Mouse (Mus musculus) intestine, embryonic 14.5 days (tissue): ENCODE results near the gene Olfr1513. TPM values are rescaled to one million over a fixed set of nuclear protein-coding genes. Genes with fewer than 3 reads are reported as not detected.

ENCODE experiments used
- ATAC-seq: fragments of 200-750 bp; cut with Nextera tagmentation; replicated peaks from 2 replicates; pipeline ENCODE4 v1.8.0; 2017; ENCODE audit warnings: low read depth, moderate number of reproducible peaks, moderate TSS enrichment, moderate library complexity; ENCODE audit not compliant: low FRiP score, low TSS enrichment
- DNase-seq: peaks from one replicate; pipeline ENCODE4 v3.0.0-alpha.2; 2018; ENCODE audit warnings: low spot score
- H3K27ac ChIP-seq: fragments of 300-500 bp; sonication (generic); 2 replicates; pipeline ENCODE4 v1.5.1; 2014; ENCODE audit warnings: low read depth, mild to moderate bottlenecking, control low read depth
- H3K27me3 ChIP-seq: fragments of 300-500 bp; sonication (generic); replicated peaks from 2 replicates; pipeline ENCODE4 v1.6.1; 2014; ENCODE audit warnings: low read length, control low read depth; ENCODE audit not compliant: control insufficient read depth, insufficient read depth
- H3K36me3 ChIP-seq: fragments of 300-500 bp; sonication (generic); 2 replicates; pipeline ENCODE4 v1.6.1; 2014; ENCODE audit warnings: low read length, control low read depth; ENCODE audit not compliant: control insufficient read depth, insufficient read depth
- H3K4me1 ChIP-seq: fragments of 300-500 bp; sonication (generic); replicated peaks from 2 replicates; pipeline ENCODE4 v1.6.1; 2014; ENCODE audit warnings: low read length, control low read depth, mixed read lengths; ENCODE audit not compliant: control insufficient read depth, insufficient read depth
- H3K4me2 ChIP-seq: fragments of 300-500 bp; sonication (generic); 2 replicates; pipeline ENCODE4 v1.6.1; 2014; ENCODE audit warnings: low read length
- H3K4me3 ChIP-seq: fragments of 300-500 bp; sonication (generic); 2 replicates; pipeline ENCODE4 v1.5.1; 2014; ENCODE audit warnings: low read depth, low read length, control low read depth, mixed read lengths
- H3K9ac ChIP-seq: fragments of 300-500 bp; sonication (generic); 2 replicates; pipeline ENCODE4 v1.6.1; 2014; ENCODE audit warnings: mild to moderate bottlenecking, low read length
- H3K9me3 ChIP-seq: fragments of 300-500 bp; sonication (generic); 2 replicates; pipeline ENCODE4 v1.6.1; 2016; ENCODE audit warnings: low read length, control low read depth; ENCODE audit not compliant: control insufficient read depth
- WGBS: fragments of 180-500 bp; shearing (Covaris S2); extraction: QIAGEN DNeasy Blood & Tissue Kit; methylation state at CpG from one replicate; pipeline ENCODE4 v1.1.7; 2014; 5-methylcytosine and 5-hydroxymethylcytosine counted together
- polyA plus RNA-seq: library from polyadenylated mRNA; unstranded; fragments of >200 nt; fragmentation: Nextera tagmentation; extraction: Ambion mirVana; gene quantifications from 2 replicates; pipeline ENCODE4 v1.2.1, GENCODE M21; 2014

The Olfr1513 gene
- polyA plus RNA-seq, 1 experiment from 2014 or later = not detected

DNA sequence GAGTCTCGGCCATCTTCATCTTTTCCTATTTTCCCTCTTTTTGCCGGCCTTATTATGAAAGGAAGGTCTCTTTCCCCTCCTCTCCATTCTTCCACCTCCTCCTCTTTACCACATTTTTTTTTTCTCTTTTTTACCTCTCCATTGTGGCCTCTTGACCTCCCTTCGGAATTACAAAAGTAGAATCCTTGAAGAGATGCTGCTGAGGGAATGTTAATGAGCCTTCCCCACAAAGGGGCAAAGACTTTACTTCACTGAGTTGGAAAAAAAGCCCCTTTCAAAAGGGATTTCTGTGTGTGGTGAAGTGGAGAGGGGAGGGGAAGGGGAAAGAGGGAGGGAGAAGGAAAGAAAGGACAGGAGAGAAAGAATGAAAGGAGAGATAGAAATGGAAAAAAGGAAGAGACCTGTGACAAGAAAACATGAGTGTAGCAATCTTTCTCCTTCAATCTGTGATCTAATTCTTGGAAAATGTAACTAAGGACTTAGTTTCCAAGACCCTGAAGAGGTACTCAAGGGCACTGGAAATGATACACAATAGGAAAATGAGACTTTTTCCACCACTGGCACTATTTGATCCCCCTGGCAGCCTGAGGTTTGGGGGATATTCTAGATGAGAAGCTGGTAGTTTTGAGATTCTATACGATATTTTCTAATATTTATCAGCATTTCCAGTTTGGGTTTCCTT lies 25.0 kb downstream of the Olfr1513 start:
- peaks cover 41% of the 10 kb centered on the region for H3K27me3 ChIP-seq
- H3K4me3 ChIP-seq = no peak overlapping the region
- no peak overlapping the region for H3K4me2 ChIP-seq
- H3K9me3 ChIP-seq = no peaks in the 10 kb centered on the region
- 36% methylated on average over 4 of the region's 4 CpGs for WGBS
- H3K27ac ChIP-seq = no peak overlapping the region
- H3K4me1 ChIP-seq = no peaks in the 10 kb centered on the region
- H3K9ac ChIP-seq = no peak overlapping the region
- ATAC-seq (no peak), DNase-seq (no peak)
- no peaks in the 10 kb centered on the region for H3K36me3 ChIP-seq

DNA sequence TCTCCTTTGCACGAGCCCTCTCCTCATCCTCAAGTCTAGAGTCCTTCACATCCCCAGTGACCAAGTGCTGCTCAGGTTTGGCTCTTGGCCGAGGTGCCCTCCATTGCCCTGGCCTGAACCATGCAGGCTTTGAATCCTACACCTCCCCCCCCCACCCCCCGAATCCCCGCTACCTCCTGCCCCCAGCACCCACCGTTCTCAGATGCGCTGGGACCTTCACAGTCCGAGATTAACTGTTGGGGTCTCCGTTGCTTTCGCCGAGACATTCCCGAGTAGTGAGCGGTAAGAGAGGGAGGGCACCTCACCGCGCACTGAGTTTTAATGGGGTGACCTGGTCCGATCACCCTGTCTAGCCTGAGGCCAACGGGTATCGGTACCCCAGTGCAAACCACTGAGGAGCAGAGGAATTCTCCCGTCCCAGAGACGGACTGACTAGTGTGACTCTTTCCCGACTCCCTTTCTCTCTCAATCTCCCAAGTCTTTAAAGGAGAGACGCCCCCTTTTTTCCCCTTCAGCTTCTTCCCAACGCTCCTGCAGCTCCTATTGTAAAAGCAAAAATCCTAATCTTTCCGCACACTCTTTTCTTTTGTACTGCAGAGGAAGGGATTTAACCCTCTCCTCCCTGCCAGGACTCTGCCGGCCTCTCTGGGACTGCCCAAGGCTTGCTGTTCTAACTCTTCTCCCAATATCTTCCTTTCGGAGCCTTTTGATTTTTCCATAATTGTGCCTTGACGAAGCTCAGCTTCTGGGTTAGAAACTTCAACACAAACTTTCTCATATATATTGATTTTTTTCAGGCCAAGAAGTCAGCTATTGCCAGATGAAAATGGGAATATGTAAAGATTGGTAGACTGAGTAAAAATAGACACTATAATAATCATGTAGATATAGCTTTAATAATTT lies 28.0 kb downstream of the Olfr1513 start, which contains the start of gene Sall2:
TSS of gene Sall2 (minus strand) at position 853 of the 903 bp plus-strand sequence.
- no peaks in the 10 kb centered on the region for H3K36me3 ChIP-seq
- H3K4me1 ChIP-seq = no peaks in the 10 kb centered on the region
- DNase-seq (peak; percentile 66), ATAC-seq (no peak)
- H3K27me3 ChIP-seq = peaks cover 47% of the 10 kb centered on the region
- H3K9ac ChIP-seq = no peak within 1 kb of the TSS; the same call in 1 of the 2 replicates
- peak within 1 kb of the TSS; percentile 60 for H3K4me2 ChIP-seq
- H3K4me3 ChIP-seq = peak within 1 kb of the TSS; percentile 31
- under 1% methylated on average over 26 of the region's 26 CpGs for WGBS
- H3K27ac ChIP-seq = no peak within 1 kb of the TSS
- H3K9me3 ChIP-seq = no peaks in the 10 kb centered on the region

DNA sequence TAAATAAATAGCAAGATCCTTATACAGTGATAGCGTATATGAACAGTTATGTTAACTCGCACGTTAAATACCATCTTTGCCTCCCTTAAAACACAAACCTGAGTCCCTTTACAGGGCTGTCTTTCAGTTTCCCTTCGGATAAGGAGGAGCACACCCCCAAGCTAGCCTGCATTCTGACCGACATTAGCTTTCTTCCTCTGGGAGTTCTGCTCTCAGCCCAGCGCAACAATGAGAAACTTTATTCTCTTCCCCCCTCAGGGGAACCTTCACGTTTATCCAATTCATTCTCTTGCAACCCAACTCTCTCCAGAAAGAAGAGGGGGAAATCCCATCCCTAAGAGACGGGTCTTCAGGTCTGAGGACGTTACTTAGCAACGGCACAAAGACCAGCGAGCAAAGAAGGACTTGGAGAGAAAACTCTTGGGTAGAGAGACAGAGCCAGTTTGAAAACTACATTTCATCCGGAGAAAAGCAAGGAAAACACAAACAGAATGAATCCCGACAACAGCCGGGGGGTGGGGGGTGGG lies 28.8 kb downstream of the Olfr1513 start:
- no peaks in the 10 kb centered on the region for H3K9me3 ChIP-seq
- 2% methylated on average over 14 of the region's 14 CpGs for WGBS
- no peaks in the 10 kb centered on the region for H3K4me1 ChIP-seq
- peaks cover 47% of the 10 kb centered on the region for H3K27me3 ChIP-seq
- no peaks in the 10 kb centered on the region for H3K36me3 ChIP-seq
- peak overlapping the region; percentile 60 for H3K4me2 ChIP-seq
- H3K4me3 ChIP-seq = peak overlapping the region; percentile 31
- H3K9ac ChIP-seq = no peak overlapping the region; the same call in 1 of the 2 replicates
- no peak for DNase-seq
- no peak for ATAC-seq
- H3K27ac ChIP-seq = no peak overlapping the region

DNA sequence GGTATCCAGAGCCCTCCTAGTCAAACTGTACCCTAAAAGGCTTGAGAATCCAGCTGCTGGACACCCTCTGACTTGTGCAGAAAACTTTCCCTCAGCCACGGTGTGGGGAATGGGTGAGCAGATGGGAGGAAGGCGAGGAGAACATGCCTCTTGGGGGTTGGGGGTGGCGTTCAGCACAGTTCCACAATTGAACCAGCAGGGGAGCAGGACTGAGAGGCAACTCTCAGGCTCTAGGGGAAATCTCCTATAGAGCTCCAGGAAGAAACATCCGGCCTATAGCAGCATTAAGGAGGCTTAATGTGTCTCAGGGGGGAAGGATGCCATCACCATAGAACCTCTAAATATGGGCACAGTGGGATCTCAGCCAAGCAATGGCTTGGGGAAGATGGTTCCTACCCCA lies 30.3 kb downstream of the Olfr1513 start:
- 14% methylated on average over 4 of the region's 4 CpGs for WGBS
- H3K27me3 ChIP-seq = peaks cover 39% of the 10 kb centered on the region
- H3K9me3 ChIP-seq = no peaks in the 10 kb centered on the region
- ATAC-seq = no peak
- H3K36me3 ChIP-seq = no peaks in the 10 kb centered on the region
- H3K4me1 ChIP-seq = no peaks in the 10 kb centered on the region
- H3K4me2 ChIP-seq = no peak overlapping the region
- H3K4me3 ChIP-seq = no peak overlapping the region
- no peak overlapping the region for H3K9ac ChIP-seq
- no peak overlapping the region for H3K27ac ChIP-seq
- no peak for DNase-seq

DNA sequence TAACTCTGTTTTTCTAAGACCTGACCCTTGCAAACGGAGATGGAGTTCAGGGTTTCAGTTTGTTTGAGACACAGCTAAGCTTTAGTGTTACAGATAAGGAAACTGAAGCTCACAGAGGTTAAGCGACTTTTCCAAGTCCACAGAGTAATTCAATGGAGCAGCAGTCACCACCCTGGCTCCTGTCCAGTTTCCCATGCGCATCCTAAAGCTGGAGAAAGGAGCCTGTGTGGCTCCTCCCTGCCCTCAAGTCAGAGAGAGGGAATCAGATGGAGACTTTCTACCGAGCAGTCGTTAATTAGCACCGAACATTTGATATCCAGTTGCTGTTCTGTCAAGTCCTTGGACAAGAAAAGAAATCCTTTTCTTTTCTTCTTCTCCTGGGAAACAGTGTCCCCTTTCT lies 36.8 kb downstream of the Olfr1513 start:
- DNase-seq = no peak
- 60% methylated on average over 6 of the region's 6 CpGs for WGBS

DNA sequence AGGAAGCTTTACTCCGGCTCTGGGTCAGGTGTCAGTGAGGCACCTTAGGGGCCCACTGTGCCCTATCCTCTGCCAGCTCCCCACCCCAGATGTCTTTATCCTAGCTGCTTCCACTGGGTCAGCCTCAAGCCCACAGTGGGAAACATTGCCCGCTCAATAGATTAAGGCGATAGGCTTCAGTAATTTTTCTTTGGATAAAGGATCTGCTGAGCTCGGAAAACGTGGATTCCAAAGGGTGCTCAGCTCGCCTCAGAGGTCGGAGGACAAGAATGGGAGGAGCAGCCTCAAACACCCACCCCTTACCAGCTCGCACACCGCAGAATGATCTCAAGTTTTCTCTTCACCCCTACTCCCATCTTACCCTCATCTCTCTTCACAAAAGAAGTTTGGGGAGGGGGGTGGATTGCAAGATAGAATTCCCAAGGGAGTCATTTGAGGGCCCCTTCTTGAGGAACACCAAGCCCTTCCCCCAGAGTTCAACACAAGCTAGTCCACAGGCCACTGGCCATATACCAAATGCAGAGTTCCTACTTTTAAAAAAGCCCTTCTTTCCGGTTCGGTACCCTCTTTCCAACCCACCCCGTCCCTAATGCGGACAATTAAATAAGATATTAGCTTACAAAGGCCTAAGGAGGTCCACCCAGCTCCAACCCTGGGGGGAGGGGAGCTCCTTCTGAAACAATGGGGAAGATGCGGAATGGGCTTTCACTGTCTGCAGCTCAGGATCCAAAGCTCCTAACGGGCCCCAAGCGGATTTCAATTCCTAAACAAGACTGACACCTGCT lies 39.6 kb downstream of the Olfr1513 start:
- Histone ChIP-seq H3K27ac (peak overlapping the region; percentile 89), H3K4me3 (peak overlapping the region; percentile 80), H3K4me2 (peak overlapping the region; percentile 72), H3K9ac (peak overlapping the region; percentile 86), H3K4me1 (peaks cover 10% of the 10 kb centered on the region; the same call in 1 of the 2 replicates), H3K9me3 (no peaks in the 10 kb centered on the region), H3K27me3 (no peaks in the 10 kb centered on the region), H3K36me3 (peaks cover 30% of the 10 kb centered on the region)
- 11% methylated on average over 16 of the region's 16 CpGs for WGBS
- peak; percentile 79 for DNase-seq
- peak; percentile 75 for ATAC-seq

More for the DNA sequence above, 36.8 kb downstream of the Olfr1513 start:
- no peak overlapping the region for H3K9ac ChIP-seq
- 0 out of 2 replicates have a peak, but pooled peaks cover 3% of the 10 kb centered on the region for H3K27me3 ChIP-seq
- no peak for ATAC-seq
- no peak overlapping the region for H3K27ac ChIP-seq
- H3K4me1 ChIP-seq = peaks cover 7% of the 10 kb centered on the region; the same call in 1 of the 2 replicates
- H3K4me2 ChIP-seq = no peak overlapping the region
- peaks cover 2% of the 10 kb centered on the region for H3K36me3 ChIP-seq
- H3K4me3 ChIP-seq = no peak overlapping the region
- H3K9me3 ChIP-seq = no peaks in the 10 kb centered on the region

DNA sequence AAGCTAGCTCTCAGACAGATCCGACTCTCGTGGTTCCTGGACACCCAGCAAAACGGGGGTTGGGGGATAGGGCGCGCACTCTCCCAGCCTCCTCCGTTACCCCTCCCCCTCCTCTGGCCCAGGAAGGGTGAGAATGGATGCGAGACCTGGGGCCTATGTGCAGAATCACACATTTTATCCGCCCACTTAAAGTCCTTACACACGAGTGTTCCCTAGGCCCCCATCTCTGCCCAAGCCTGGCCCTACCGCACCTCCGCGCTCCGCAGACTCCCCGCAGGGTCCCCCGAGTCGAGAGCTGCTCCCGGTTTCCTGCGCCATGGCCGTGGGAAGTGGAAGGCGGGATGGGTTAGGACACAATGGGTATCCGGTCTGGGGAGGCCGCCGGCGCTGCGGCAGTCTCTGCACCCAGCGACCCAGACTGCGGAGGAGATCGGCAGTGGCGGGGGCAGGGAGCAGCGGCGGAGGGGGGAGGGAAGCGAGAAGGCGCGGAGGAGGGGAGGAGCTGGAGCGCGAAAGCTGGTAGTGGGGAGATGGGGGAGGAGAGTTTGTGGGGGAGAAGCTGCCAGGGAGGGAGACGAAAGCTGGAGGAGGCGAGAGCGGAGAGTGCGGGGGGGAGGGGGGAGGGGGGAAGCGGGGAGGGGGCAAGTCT lies 40.3 kb downstream of the Olfr1513 start:
- Histone ChIP-seq H3K36me3 (peaks cover 31% of the 10 kb centered on the region), H3K27me3 (no peaks in the 10 kb centered on the region), H3K9ac (peak overlapping the region; percentile 86), H3K27ac (peak overlapping the region; percentile 89), H3K4me2 (peak overlapping the region; percentile 72), H3K9me3 (no peaks in the 10 kb centered on the region), H3K4me3 (peak overlapping the region; percentile 80), H3K4me1 (peaks cover 13% of the 10 kb centered on the region; the same call in 1 of the 2 replicates)
- under 1% methylated on average over 34 of the region's 41 CpGs for WGBS
- ATAC-seq (peak; percentile 84), DNase-seq (peak; percentile 90)
